Mouse (Mus musculus): ENCODE results near the gene Adcy4. TPM values are rescaled to one million over a fixed set of nuclear protein-coding genes. Genes with fewer than 3 reads are reported as not detected.

Gene Adcy4
- 1 to 10 TPM; 3.3 to 4.0 TPM for total RNA-seq (2021)

- no peak for DNase-seq (ENCODE audit: extremely low spot score in 1 of 2, low spot score in 2 of 2)
- intact Hi-C loops (cut with DNase I), result loop anchor here (5.0 kb wide), 1 partner anchor 133 kb away; no protein-coding TSS in a partner anchor
Observed at GRCm38 (mm10) chr14:55783958-55784235, at the start of gene Adcy4. Gene Adcy4 (minus strand): TSS chr14:55784095.

GRCm38 (mm10) chr14:55833126-55833525 lies 49.2 kb upstream of the Adcy4 start:
- DNase-seq (ENCODE audit: extremely low spot score in 1 of 2, low spot score in 2 of 2), result no peak
- intact Hi-C loops (cut with DNase I), result no loop called here

- intact Hi-C loops (cut with DNase I), result no loop called here
- no peak for DNase-seq (ENCODE audit: extremely low spot score in 1 of 2, low spot score in 2 of 2)
Observed at GRCm38 (mm10) chr14:55830331-55830730, 46.4 kb upstream of the Adcy4 start.

- intact Hi-C loops (cut with DNase I), result no loop called here
- no peak for DNase-seq (ENCODE audit: extremely low spot score in 1 of 2, low spot score in 2 of 2)
Observed at GRCm38 (mm10) chr14:55829854-55830253, 46.0 kb upstream of the Adcy4 start.

- intact Hi-C loops (cut with DNase I), result no loop called here
Observed at GRCm38 (mm10) chr14:55828716-55829263, 44.9 kb upstream of the Adcy4 start.

GRCm38 (mm10) chr14:55826551-55827340 lies 42.9 kb upstream of the Adcy4 start:
- peak in 1 of 2 experiments; percentile 41 for DNase-seq (ENCODE audit: extremely low spot score in 1 of 2, low spot score in 2 of 2)
- intact Hi-C loops (cut with DNase I), result no loop called here

More at GRCm38 (mm10) chr14:55828716-55829263, 44.9 kb upstream of the Adcy4 start:
- DNase-seq (ENCODE audit: extremely low spot score in 1 of 2, low spot score in 2 of 2), result peak in 1 of 2 experiments; percentile 39

GRCm38 (mm10) chr14:55826142-55826541 lies 42.2 kb upstream of the Adcy4 start:
- DNase-seq (ENCODE audit: extremely low spot score in 1 of 2, low spot score in 2 of 2), result peak in 1 of 2 experiments; percentile 44
- intact Hi-C loops (cut with DNase I), result no loop called here

GRCm38 (mm10) chr14:55825216-55826051 lies 41.5 kb upstream of the Adcy4 start:
- intact Hi-C loops (cut with DNase I), result no loop called here
- peak in 1 of 2 experiments; percentile 58 for DNase-seq (ENCODE audit: extremely low spot score in 1 of 2, low spot score in 2 of 2)

- DNase-seq (ENCODE audit: extremely low spot score in 1 of 2, low spot score in 2 of 2), result peak in 1 of 2 experiments; percentile 76
- intact Hi-C loops (cut with DNase I), result loop anchor here (5.0 kb wide), 1 partner anchor 38 kb away; no protein-coding TSS in a partner anchor
Observed at GRCm38 (mm10) chr14:55824481-55825215, 40.8 kb upstream of the Adcy4 start.

- intact Hi-C loops (cut with DNase I), result loop anchor here (5.0 kb wide), 1 partner anchor 38 kb away; no protein-coding TSS in a partner anchor
- peak in 1 of 2 experiments; percentile 70 for DNase-seq (ENCODE audit: extremely low spot score in 1 of 2, low spot score in 2 of 2)
Observed at GRCm38 (mm10) chr14:55824001-55824480, 40.1 kb upstream of the Adcy4 start.

- intact Hi-C loops (cut with DNase I), result loop anchor here (5.0 kb wide), 1 partner anchor 39 kb away; no protein-coding TSS in a partner anchor
- DNase-seq (ENCODE audit: extremely low spot score in 1 of 2, low spot score in 2 of 2), result peak; percentile 27 to 92
Observed at GRCm38 (mm10) chr14:55822991-55823762, 39.3 kb upstream of the Adcy4 start, which contains the start of gene Nfatc4. Gene Nfatc4 (plus strand): TSS chr14:55823144.

- DNase-seq (ENCODE audit: extremely low spot score in 1 of 2, low spot score in 2 of 2), result peak; percentile 60 to 83
- intact Hi-C loops (cut with DNase I), result loop anchor here (5.0 kb wide), 1 partner anchor 40 kb away; no protein-coding TSS in a partner anchor
Observed at GRCm38 (mm10) chr14:55822435-55822990, 38.6 kb upstream of the Adcy4 start.

GRCm38 (mm10) chr14:55820576-55820975 lies 36.7 kb upstream of the Adcy4 start:
- DNase-seq (ENCODE audit: extremely low spot score in 1 of 2, low spot score in 2 of 2), result peak in 1 of 2 experiments; percentile 0
- intact Hi-C loops (cut with DNase I), result loop anchor here (5.0 kb wide), 1 partner anchor 42 kb away; no protein-coding TSS in a partner anchor

- intact Hi-C loops (cut with DNase I), result loop anchor here (5.0 kb wide), 1 partner anchor 42 kb away; no protein-coding TSS in a partner anchor
- DNase-seq (ENCODE audit: extremely low spot score in 1 of 2, low spot score in 2 of 2), result no peak
Observed at GRCm38 (mm10) chr14:55819845-55820405, 36.0 kb upstream of the Adcy4 start.

- intact Hi-C loops (cut with DNase I), result no loop called here
- DNase-seq (ENCODE audit: extremely low spot score in 1 of 2, low spot score in 2 of 2), result peak; percentile 3 to 71
Observed at GRCm38 (mm10) chr14:55815310-55815751, 31.4 kb upstream of the Adcy4 start.

GRCm38 (mm10) chr14:55814885-55815284 lies 31.0 kb upstream of the Adcy4 start:
- intact Hi-C loops (cut with DNase I), result no loop called here
- peak; percentile 40 to 77 for DNase-seq (ENCODE audit: extremely low spot score in 1 of 2, low spot score in 2 of 2)

All from left cerebral cortex, postnatal 10 days (tissue).